Mouse (Mus musculus) forebrain, embryonic 15.5 days (tissue): ENCODE results near the gene Smim12. TPM values are rescaled to one million over a fixed set of nuclear protein-coding genes. Genes with fewer than 3 reads are reported as not detected.

Source experiments
- ATAC-seq: fragments of 200-750 bp; cut with Nextera tagmentation; replicated peaks from 2 replicates; pipeline ENCODE4 v1.8.0; 2017; ENCODE audit warnings: mild to moderate bottlenecking, moderate TSS enrichment, moderate library complexity
- H3K27ac ChIP-seq: fragments of 300-500 bp; sonication (generic); replicated peaks from 2 replicates; pipeline ENCODE4 v1.5.1; 2015; ENCODE audit warnings: mild to moderate bottlenecking, inconsistent platforms
- H3K27me3 ChIP-seq: fragments of 300-500 bp; sonication (generic); 2 replicates; pipeline ENCODE4 v1.6.1; 2015; ENCODE audit warnings: inconsistent platforms
- H3K36me3 ChIP-seq: fragments of 300-500 bp; sonication (generic); 2 replicates; pipeline ENCODE4 v1.6.1; 2015; ENCODE audit warnings: mild to moderate bottlenecking, inconsistent platforms
- H3K4me1 ChIP-seq: fragments of 300-500 bp; sonication (generic); 2 replicates; pipeline ENCODE4 v1.6.1; 2015; ENCODE audit warnings: inconsistent platforms
- H3K4me2 ChIP-seq: fragments of 300-500 bp; sonication (generic); replicated peaks from 2 replicates; pipeline ENCODE4 v1.6.1; 2015; ENCODE audit warnings: mild to moderate bottlenecking, inconsistent platforms
- H3K4me3 ChIP-seq: fragments of 300-500 bp; sonication (generic); 2 replicates; pipeline ENCODE4 v1.5.1; 2015; ENCODE audit warnings: mild to moderate bottlenecking, inconsistent platforms
- H3K9ac ChIP-seq: fragments of 300-500 bp; sonication (generic); replicated peaks from 2 replicates; pipeline ENCODE4 v1.6.1; 2015; ENCODE audit warnings: mild to moderate bottlenecking, inconsistent platforms
- H3K9me3 ChIP-seq: fragments of 300-500 bp; sonication (generic); 2 replicates; pipeline ENCODE4 v1.6.1; 2016; ENCODE audit warnings: inconsistent platforms
- WGBS: fragments of 180-500 bp; shearing (Covaris S2); methylation state at CpG from one replicate; pipeline ENCODE4 v1.1.7; 2015; ENCODE audit warnings: mixed read lengths; 5-methylcytosine and 5-hydroxymethylcytosine counted together
- polyA plus RNA-seq: library from polyadenylated mRNA; unstranded; fragments of >200 nt; fragmentation: Nextera tagmentation; extraction: Ambion mirVana; gene quantifications from 2 replicates; pipeline ENCODE4 v1.2.1, GENCODE M21; 2015

The Smim12 gene
- polyA plus RNA-seq, 1 experiment from 2014 or later, result 53.8 TPM

DNA sequence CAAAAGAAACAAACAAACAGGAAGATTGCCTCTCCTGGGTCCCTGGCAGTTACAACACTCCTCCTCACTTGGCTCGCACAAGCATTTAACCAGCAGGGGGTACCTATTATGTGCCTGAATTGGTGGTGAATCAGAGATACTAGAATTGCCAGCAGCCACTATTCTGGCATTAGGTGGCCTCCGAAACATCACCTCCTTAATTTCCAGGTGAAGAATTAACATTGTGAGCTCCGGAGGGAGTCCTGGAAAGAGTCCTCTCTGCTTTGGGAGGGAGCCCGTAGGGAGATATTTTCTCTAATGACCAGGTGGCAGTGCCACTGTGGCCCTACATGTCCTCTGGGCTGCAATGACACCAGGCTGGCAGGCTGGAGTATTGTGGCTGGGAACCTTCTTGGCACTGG is 27.3 kb upstream of the Smim12 start:
- Histone ChIP-seq H3K36me3 (no peaks in the 10 kb centered on the region), H3K27me3 (peaks cover 4% of the 10 kb centered on the region; the same call in 1 of the 2 replicates), H3K4me1 (peaks cover 4% of the 10 kb centered on the region; the same call in 1 of the 2 replicates), H3K4me3 (no peak overlapping the region), H3K9me3 (no peaks in the 10 kb centered on the region), H3K27ac (no peak overlapping the region), H3K4me2 (no peak overlapping the region), H3K9ac (no peak overlapping the region)
- 57% methylated on average over 4 of the region's 4 CpGs for WGBS
- no peak for ATAC-seq

DNA sequence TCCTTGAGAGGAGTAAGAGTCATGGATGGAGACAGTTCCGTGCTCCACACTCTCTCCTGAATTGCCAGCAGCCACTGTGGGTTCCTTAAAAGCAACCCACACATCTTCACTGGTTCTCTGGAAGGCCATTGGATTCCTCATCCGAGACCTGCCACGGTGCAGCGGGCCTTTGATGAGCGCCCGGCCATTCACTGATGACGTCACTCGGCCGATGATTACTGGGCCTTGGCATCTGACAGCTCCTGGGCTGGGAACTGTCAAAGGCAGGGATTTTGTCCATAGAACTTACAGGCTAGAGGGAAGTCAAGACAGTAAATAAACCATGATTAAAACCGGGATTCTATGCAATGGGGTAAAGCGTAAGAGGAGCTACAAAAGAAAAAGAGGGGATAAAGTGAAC is 26.5 kb upstream of the Smim12 start:
- no peaks in the 10 kb centered on the region for H3K9me3 ChIP-seq
- no peak for ATAC-seq
- no peak overlapping the region for H3K4me2 ChIP-seq
- peaks cover 4% of the 10 kb centered on the region; the same call in 1 of the 2 replicates for H3K27me3 ChIP-seq
- no peak overlapping the region for H3K4me3 ChIP-seq
- H3K9ac ChIP-seq, result no peak overlapping the region
- H3K36me3 ChIP-seq, result no peaks in the 10 kb centered on the region
- 46% methylated on average over 11 of the region's 11 CpGs for WGBS
- H3K4me1 ChIP-seq, result peaks cover 4% of the 10 kb centered on the region; the same call in 1 of the 2 replicates
- no peak overlapping the region for H3K27ac ChIP-seq

DNA sequence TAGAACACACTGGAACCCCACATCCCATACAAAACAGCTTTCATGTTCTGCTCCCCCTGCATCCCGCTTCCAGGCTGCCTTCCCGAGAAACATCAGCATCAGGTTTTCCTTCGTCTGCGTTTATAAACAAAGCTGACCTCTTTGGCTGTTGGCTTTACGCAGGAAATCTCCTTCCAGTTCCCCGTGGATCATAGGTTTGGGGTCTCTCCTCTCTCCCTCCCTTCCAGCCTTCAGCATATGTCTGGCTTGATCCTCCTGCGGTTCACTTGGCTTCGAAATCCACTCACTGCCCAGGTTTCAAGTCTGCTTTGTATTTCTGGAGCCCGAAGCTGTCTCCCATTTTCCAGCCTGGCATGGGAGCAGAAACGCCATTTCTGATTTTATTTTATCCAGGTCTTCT is 20.3 kb upstream of the Smim12 start:
- no peak for ATAC-seq

DNA sequence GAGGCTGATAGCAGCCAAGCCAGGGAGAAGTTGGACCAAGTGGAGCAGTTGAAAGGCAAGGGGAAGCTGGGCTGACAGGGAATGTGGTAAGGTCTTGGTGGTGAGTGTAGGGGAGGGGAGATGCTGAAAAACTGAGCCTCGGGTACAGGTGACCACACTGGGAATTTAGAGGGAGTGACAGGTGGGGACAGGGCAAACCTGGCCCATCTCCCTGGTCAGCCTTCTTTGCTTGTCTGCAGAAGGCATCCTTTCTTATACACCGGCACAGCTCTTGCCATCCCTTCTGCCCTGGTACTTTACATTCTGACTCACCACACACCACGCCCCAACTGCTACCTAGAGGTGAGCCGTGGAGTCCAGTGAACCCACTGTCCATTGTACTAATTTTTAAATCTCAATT is 19.8 kb upstream of the Smim12 start:
- peaks cover 31% of the 10 kb centered on the region for H3K4me1 ChIP-seq
- H3K4me3 ChIP-seq, result no peak overlapping the region
- H3K27me3 ChIP-seq, result peaks cover 10% of the 10 kb centered on the region; the same call in 1 of the 2 replicates
- ATAC-seq, result no peak
- H3K9me3 ChIP-seq, result no peaks in the 10 kb centered on the region
- H3K9ac ChIP-seq, result no peak overlapping the region
- no peaks in the 10 kb centered on the region for H3K36me3 ChIP-seq
- no peak overlapping the region for H3K4me2 ChIP-seq
- WGBS, result 54% methylated on average over 4 of the region's 4 CpGs
- no peak overlapping the region for H3K27ac ChIP-seq

More for the DNA sequence above, 20.3 kb upstream of the Smim12 start:
- 37% methylated on average over 10 of the region's 10 CpGs for WGBS
- H3K27me3 ChIP-seq, result peaks cover 10% of the 10 kb centered on the region; the same call in 1 of the 2 replicates
- H3K9me3 ChIP-seq, result no peaks in the 10 kb centered on the region
- no peak overlapping the region for H3K9ac ChIP-seq
- no peak overlapping the region for H3K4me2 ChIP-seq
- no peak overlapping the region for H3K4me3 ChIP-seq
- peaks cover 28% of the 10 kb centered on the region for H3K4me1 ChIP-seq
- no peaks in the 10 kb centered on the region for H3K36me3 ChIP-seq
- H3K27ac ChIP-seq, result no peak overlapping the region

DNA sequence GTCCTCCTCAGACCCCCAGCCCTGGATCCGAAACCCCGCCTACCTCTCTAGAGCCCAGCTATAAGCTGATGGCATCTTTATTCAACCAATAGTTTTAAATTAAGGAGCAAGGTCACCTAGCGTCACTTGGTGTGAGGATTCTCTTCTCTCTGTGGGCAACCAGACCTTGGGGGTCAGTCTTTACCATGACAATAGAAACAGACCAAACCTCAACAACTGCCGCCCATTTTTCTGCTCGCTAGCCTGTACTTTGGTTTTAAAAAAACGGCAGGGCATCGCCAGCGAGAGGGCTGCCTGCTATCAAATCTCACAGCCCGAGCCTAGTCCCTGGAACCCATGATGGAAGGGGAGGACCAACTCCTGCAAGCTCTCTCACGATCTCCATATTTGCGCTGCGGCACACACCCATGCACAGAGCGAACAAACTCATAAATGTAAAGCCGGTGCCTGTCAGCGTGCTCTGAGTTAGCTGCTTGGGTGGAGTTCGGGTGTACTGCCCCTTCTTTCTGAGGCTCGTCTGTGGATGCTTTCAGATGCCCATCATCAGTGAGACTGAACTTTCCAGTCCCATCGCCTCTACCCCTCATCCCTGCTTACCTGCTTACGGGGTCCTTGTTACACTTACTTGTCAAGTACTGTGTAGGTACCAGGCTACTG is 19.0 kb upstream of the Smim12 start:
- 12% methylated on average over 19 of the region's 19 CpGs for WGBS
- 0 out of 2 replicates have a peak overlapping the region, but pooled peaks have one; percentile 3 for H3K9ac ChIP-seq
- no peaks in the 10 kb centered on the region for H3K36me3 ChIP-seq
- no peak overlapping the region for H3K4me3 ChIP-seq
- peaks cover 10% of the 10 kb centered on the region; the same call in 1 of the 2 replicates for H3K27me3 ChIP-seq
- peaks cover 31% of the 10 kb centered on the region for H3K4me1 ChIP-seq
- H3K27ac ChIP-seq, result no peak overlapping the region
- no peaks in the 10 kb centered on the region for H3K9me3 ChIP-seq
- ATAC-seq, result no peak
- H3K4me2 ChIP-seq, result no peak overlapping the region

DNA sequence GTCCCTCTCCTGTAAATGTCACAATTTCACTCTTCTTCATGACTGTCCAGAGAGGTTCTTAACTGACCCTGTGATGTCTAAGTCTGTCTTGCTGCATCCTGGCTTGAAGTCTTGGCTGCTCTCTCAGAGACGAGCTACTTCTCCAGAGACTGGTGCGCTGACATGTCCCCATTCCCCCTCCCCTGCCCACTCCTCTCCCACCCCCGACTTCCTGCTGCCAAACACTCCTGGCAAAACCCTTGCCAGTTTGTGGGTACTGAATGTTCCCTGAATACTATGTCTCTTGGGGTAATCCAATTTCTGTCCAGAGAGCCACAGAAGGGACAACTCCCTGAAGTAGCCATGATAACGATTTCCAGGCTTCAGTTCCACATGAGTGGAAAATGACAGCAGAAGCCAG is 17.5 kb upstream of the Smim12 start:
- no peak overlapping the region for H3K4me3 ChIP-seq
- H3K9ac ChIP-seq, result no peak overlapping the region
- peaks cover 10% of the 10 kb centered on the region; the same call in 1 of the 2 replicates for H3K27me3 ChIP-seq
- 43% methylated on average over 4 of the region's 4 CpGs for WGBS
- H3K4me1 ChIP-seq, result peaks cover 31% of the 10 kb centered on the region
- ATAC-seq, result no peak
- peak overlapping the region; percentile 84 for H3K27ac ChIP-seq
- no peaks in the 10 kb centered on the region for H3K36me3 ChIP-seq
- H3K9me3 ChIP-seq, result no peaks in the 10 kb centered on the region
- H3K4me2 ChIP-seq, result no peak overlapping the region

DNA sequence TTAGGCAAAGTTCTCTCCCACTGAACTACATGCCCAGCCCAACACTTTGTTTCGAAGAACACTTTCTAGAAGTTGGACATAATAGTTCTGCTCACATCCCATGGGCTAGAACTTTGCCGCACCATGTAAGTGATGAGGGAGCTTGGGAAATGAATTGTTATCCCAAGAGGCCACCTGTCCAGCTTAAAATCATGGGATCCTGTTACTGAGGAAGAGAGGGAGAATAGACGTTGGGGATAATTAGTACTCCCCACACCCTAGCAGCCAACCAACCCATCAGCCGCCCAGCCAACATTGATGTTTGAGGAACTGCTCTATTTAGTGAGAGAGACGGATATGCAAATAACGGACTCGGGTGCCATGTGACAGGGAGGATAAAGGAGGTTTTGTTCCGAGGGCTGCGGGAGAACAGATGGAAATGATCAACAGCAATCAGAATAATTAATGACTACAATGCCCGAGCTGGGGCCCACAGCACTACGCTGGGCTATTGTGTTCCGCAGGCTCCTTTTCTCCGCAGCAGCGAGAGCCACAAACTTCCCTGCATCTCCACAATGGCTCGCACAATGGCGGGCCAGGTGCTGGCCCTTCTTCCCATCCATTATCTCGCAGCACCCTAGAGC is 16.4 kb upstream of the Smim12 start:
- peak overlapping the region; percentile 22 for H3K4me2 ChIP-seq
- peaks cover 41% of the 10 kb centered on the region for H3K4me1 ChIP-seq
- peak overlapping the region; percentile 84 for H3K27ac ChIP-seq
- H3K9me3 ChIP-seq, result no peaks in the 10 kb centered on the region
- no peaks in the 10 kb centered on the region for H3K36me3 ChIP-seq
- no peak overlapping the region for H3K4me3 ChIP-seq
- 7% methylated on average over 17 of the region's 17 CpGs for WGBS
- peaks cover 10% of the 10 kb centered on the region; the same call in 1 of the 2 replicates for H3K27me3 ChIP-seq
- peak; percentile 83 for ATAC-seq
- no peak overlapping the region for H3K9ac ChIP-seq

DNA sequence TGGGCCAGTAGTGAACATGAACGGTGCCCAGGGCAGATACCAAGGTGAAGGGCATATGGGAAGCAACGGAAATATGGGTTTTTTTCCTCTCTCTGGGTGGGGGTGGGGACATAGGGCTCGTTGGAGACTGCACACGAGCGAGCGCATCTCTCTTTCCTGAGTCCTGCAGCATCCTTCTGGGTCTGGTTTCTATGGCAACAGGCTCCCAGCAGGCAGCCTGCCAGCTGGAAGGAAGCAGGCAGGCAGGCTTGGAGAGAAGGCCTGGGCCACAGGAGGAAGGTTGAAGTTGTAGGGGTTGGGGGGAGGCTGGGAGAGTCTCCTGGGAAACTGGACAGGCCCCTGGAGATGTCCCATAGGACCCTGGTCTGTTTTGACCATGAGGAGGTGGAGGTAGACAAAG is 11.6 kb upstream of the Smim12 start:
- H3K4me3 ChIP-seq, result peak overlapping the region; percentile 18
- WGBS, result 8% methylated on average over 6 of the region's 6 CpGs
- peak overlapping the region; percentile 92 for H3K27ac ChIP-seq
- H3K4me1 ChIP-seq, result peaks cover 43% of the 10 kb centered on the region
- peak overlapping the region; percentile 37 for H3K4me2 ChIP-seq
- no peaks in the 10 kb centered on the region for H3K36me3 ChIP-seq
- H3K27me3 ChIP-seq, result no peaks in the 10 kb centered on the region
- no peaks in the 10 kb centered on the region for H3K9me3 ChIP-seq
- 0 out of 2 replicates have a peak overlapping the region, but pooled peaks have one; percentile 14 for H3K9ac ChIP-seq
- ATAC-seq, result peak; percentile 77

DNA sequence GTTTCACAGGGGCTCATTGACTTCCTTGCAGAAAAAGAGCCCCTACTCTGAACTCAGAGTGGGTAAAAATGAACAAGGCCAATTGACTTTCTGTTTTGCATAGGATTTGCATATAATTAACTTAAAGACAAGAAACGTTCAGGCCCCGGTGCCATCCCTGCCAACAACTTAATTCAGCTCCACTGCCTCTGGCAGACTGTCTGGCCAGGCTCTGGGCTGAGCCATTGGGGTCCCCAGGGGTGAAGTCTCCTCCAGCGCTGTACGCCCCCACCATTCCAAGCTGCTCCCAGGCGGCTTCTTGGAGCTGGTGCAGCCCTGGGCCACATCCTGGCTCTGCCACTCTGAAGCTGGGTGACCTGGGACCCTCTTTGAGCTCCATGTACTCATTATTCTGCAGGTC is 11.0 kb upstream of the Smim12 start:
- ATAC-seq, result peak; percentile 51
- peak overlapping the region; percentile 92 for H3K27ac ChIP-seq
- H3K27me3 ChIP-seq, result no peaks in the 10 kb centered on the region
- H3K4me2 ChIP-seq, result peak overlapping the region; percentile 37
- 17% methylated on average over 5 of the region's 5 CpGs for WGBS
- no peaks in the 10 kb centered on the region for H3K9me3 ChIP-seq
- no peaks in the 10 kb centered on the region for H3K36me3 ChIP-seq
- no peak overlapping the region for H3K4me3 ChIP-seq
- no peak overlapping the region for H3K9ac ChIP-seq
- H3K4me1 ChIP-seq, result peaks cover 38% of the 10 kb centered on the region

DNA sequence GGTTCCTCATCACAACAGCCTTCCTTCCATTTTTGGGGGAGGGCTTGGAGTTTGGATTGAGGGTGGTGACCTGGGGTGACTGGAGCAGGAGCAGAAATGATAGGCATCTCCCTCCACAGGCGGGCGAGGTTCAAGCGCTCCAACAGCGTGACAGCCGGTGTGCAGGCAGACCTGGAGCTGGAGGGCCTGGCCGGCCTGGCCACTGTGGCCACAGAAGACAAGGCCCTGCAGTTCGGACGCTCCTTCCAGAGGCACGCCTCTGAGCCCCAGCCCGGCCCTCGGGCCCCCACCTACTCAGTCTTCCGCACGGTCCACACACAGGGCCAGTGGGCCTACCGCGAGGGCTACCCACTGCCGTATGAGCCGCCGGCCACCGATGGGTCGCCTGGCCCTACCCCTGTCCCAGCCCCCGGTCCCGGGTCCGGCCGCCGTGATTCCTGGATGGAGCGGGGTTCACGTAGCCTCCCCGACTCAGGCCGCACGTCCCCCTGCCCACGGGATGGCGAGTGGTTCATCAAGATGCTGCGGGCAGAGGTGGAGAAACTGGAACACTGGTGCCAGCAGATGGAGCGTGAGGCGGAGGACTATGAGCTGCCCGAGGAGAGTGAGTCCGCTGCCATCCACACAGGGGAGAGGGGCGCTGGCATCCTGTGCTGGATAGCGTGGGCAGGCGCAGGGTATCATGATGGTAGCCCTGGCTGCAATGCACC is 10.0 kb upstream of the Smim12 start:
- peak overlapping the region; percentile 92 for H3K27ac ChIP-seq
- no peak overlapping the region for H3K4me3 ChIP-seq
- H3K27me3 ChIP-seq, result no peaks in the 10 kb centered on the region
- no peak overlapping the region for H3K9ac ChIP-seq
- no peaks in the 10 kb centered on the region for H3K36me3 ChIP-seq
- no peaks in the 10 kb centered on the region for H3K9me3 ChIP-seq
- H3K4me1 ChIP-seq, result peaks cover 32% of the 10 kb centered on the region
- 90% methylated on average over 39 of the region's 40 CpGs for WGBS
- ATAC-seq, result no peak
- H3K4me2 ChIP-seq, result no peak overlapping the region

DNA sequence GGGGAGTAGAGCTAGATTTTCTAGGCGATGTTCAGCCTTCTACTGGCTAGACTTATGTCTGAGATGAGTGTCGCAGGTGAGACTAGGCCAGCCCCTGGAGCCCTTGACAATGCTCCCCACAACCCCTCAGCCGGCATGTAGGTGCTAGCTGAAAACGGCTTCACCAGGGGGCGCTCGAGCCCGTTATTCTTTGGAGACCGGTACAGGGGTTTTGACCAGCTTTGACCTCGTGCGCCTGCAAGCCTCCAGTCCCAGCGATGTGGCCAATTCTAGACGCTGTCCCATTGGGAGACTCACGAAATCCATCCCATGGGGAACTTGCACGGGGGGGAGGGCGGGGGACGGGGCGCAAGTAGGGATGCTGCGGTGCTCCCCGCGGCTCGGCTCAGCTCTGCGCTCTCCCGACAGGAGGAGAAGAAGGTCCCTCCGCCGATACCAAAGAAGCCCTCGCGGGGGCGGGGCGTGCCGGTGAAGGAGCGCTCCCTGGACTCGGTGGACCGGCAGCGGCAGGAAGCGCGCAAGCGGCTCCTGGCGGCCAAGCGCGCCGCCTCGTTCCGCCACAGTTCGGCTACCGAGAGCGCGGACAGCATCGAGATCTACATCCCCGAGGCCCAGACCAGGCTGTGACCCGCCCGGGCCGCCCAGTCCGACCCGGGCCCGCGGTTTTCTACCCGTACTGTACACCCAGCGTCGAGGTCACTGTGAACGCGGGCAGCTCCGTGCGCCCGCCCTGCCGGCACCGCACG is 7.7 kb upstream of the Smim12 start:
- peak; percentile 55 for ATAC-seq
- Histone ChIP-seq H3K4me3 (peak overlapping the region; percentile 66), H3K9me3 (no peaks in the 10 kb centered on the region), H3K27ac (peak overlapping the region; percentile 76), H3K27me3 (no peaks in the 10 kb centered on the region), H3K36me3 (no peaks in the 10 kb centered on the region), H3K4me2 (peak overlapping the region; percentile 97), H3K4me1 (peaks cover 32% of the 10 kb centered on the region), H3K9ac (peak overlapping the region; percentile 76)
- WGBS, result under 1% methylated on average over 66 of the region's 67 CpGs
